Comparison of ENCODE assay signal across 8 mouse cellular contexts in the genomic region with DNA sequence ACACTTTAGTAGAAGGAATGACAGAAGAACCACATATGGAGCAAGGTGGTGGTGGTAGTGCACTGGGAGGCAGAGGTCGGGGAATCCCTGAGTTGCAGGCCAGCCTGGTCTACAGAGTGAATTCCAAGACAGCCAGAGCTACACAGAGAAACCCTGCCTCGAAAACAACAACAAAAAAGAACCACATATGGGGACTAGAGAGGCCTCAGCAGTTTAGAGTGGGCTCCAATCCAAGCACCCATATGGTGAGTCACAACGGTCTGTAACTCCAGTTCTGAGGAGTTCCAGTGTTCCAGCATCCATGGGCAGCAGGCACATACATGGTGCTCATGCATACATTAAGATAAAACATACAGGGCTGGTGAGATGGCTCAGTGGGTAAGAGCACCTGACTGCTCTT. TPM values are rescaled to one million over a fixed set of nuclear protein-coding genes. Genes with fewer than 3 reads are reported as not detected.
DNase-seq lines count a peak whose midpoint lies in the region; ATAC-seq lines count a peak whose summit lies in the region.

No protein-coding gene starts in this region.

- H3K4me2 ChIP-seq in kidney, embryonic 14.5 days (replicated peaks; ENCODE audit: low read depth, low read length), result peak overlapping the region; percentile 87
- peak overlapping the region; percentile 85; the same call in 1 of the 2 replicates for H3K4me2 ChIP-seq in forebrain, embryonic 14.5 days (ENCODE audit: low read length)
- H3K4me2 ChIP-seq in midbrain, embryonic 12.5 days (replicated peaks), result peak overlapping the region; percentile 83

- H3K4me3 ChIP-seq in kidney, embryonic 14.5 days (ENCODE audit: low read length), result peak overlapping the region; percentile 98
- H3K4me3 ChIP-seq in forebrain, embryonic 14.5 days (ENCODE audit: low read depth, low read length), result peak overlapping the region; percentile 99; the same call in 1 of the 2 replicates
- H3K4me3 ChIP-seq in midbrain, embryonic 12.5 days, result no peak overlapping the region; the same call in 1 of the 2 replicates

- no peak for DNase-seq in kidney, postnatal 4 days
- DNase-seq in adrenal gland, postnatal 36 days, result peak; percentile 23 to 40
- DNase-seq in forebrain, embryonic 14.5 days (ENCODE audit: low spot score), result peak; percentile 63
- no peak for DNase-seq in left cerebral cortex, postnatal 36 days (ENCODE audit: low spot score in 2 of 2)
- DNase-seq in kidney, postnatal 10 days, result no peak
- DNase-seq in urinary bladder, postnatal 14 days (ENCODE audit: low spot score), result no peak

- WGBS in kidney, embryonic 14.5 days, result 84% methylated on average over 3 of the region's 3 CpGs
- WGBS in forebrain, embryonic 14.5 days, result 62% methylated on average over 3 of the region's 3 CpGs
- WGBS in midbrain, embryonic 12.5 days, result 92% methylated on average over 3 of the region's 3 CpGs

- no peak for ATAC-seq in kidney, embryonic 14.5 days (ENCODE audit: low FRiP score, low TSS enrichment)
- no peak for ATAC-seq in forebrain, embryonic 14.5 days
- no peak for ATAC-seq in midbrain, embryonic 12.5 days (ENCODE audit: low FRiP score, low read depth)

- peaks cover 15% of the 10 kb centered on the region for H3K4me1 ChIP-seq in kidney, embryonic 14.5 days (ENCODE audit: control insufficient read depth, insufficient read depth, low read length)
- peaks cover 12% of the 10 kb centered on the region for H3K4me1 ChIP-seq in forebrain, embryonic 14.5 days (ENCODE audit: control insufficient read depth, insufficient read depth, low read length)
- H3K4me1 ChIP-seq in midbrain, embryonic 12.5 days, result peaks cover 23% of the 10 kb centered on the region

- H3K9ac ChIP-seq in kidney, embryonic 14.5 days (ENCODE audit: low read depth, low read length), result peak overlapping the region; percentile 99; the same call in 1 of the 2 replicates
- H3K9ac ChIP-seq in forebrain, embryonic 14.5 days (ENCODE audit: low read length), result no peak overlapping the region
- H3K9ac ChIP-seq in midbrain, embryonic 12.5 days (replicated peaks), result no peak overlapping the region

- H3K27ac ChIP-seq in kidney, embryonic 14.5 days (ENCODE audit: low read depth, low read length), result no peak overlapping the region
- H3K27ac ChIP-seq in forebrain, embryonic 14.5 days (ENCODE audit: low read depth, low read length), result 0 out of 2 replicates have a peak overlapping the region, but pooled peaks have one; percentile 27
- no peak overlapping the region for H3K27ac ChIP-seq in midbrain, embryonic 12.5 days (replicated peaks)

- no peaks in the 10 kb centered on the region for H3K9me3 ChIP-seq in kidney, embryonic 14.5 days (ENCODE audit: control insufficient read depth, low read length)
- no peaks in the 10 kb centered on the region for H3K9me3 ChIP-seq in forebrain, embryonic 14.5 days (replicated peaks; ENCODE audit: control insufficient read depth, low read length)
- H3K9me3 ChIP-seq in midbrain, embryonic 12.5 days, result no peaks in the 10 kb centered on the region

- H3K27me3 ChIP-seq in kidney, embryonic 14.5 days (ENCODE audit: control insufficient read depth, insufficient read depth, low read length), result no peaks in the 10 kb centered on the region
- H3K27me3 ChIP-seq in forebrain, embryonic 14.5 days (replicated peaks; ENCODE audit: control insufficient read depth, insufficient read depth, low read length), result no peaks in the 10 kb centered on the region
- H3K27me3 ChIP-seq in midbrain, embryonic 12.5 days, result no peaks in the 10 kb centered on the region

- H3K36me3 ChIP-seq in kidney, embryonic 14.5 days (ENCODE audit: control insufficient read depth, insufficient read depth, low read length), result peaks cover 39% of the 10 kb centered on the region; the same call in 1 of the 2 replicates
- peaks cover 43% of the 10 kb centered on the region for H3K36me3 ChIP-seq in forebrain, embryonic 14.5 days (ENCODE audit: control insufficient read depth, insufficient read depth, low read length)
- peaks cover 41% of the 10 kb centered on the region for H3K36me3 ChIP-seq in midbrain, embryonic 12.5 days

- intact Hi-C loops in left cerebral cortex, postnatal 36 days (cut with DNase I), result no loop called here

RNA-seq across cellular contexts. Expression of a gene that starts 1.6 kb away (rescaled TPM):
- 199 and 227 TPM in 2 replicates for polyA plus RNA-seq in kidney, embryonic 14.5 days (2014; fragmentation: Nextera tagmentation; extraction: Ambion mirVana)
- 100 to 1,000 TPM; 244 to 346 TPM for total RNA-seq in adrenal gland, postnatal 36 days (2021)
- polyA plus RNA-seq in forebrain, embryonic 14.5 days (2014; fragmentation: Nextera tagmentation; extraction: Ambion mirVana), result 163 and 174 TPM in 2 replicates
- polyA plus RNA-seq in midbrain, embryonic 12.5 days (2016; fragmentation: Nextera tagmentation; extraction: Ambion mirVana), result 175 and 176 TPM in 2 replicates
- total RNA-seq in left cerebral cortex, postnatal 36 days (2021), result 100 to 1,000 TPM in 1 of 2 experiments, 10 to 100 TPM in 1; 89.8 to 102 TPM

RNA-seq across cellular contexts. Expression of a gene that starts 6.7 kb away (rescaled TPM):
- polyA plus RNA-seq in kidney, embryonic 14.5 days (2014; fragmentation: Nextera tagmentation; extraction: Ambion mirVana), result 6.4 and 7.4 TPM in 2 replicates
- total RNA-seq in adrenal gland, postnatal 36 days (2021), result 1 to 10 TPM; 1.4 to 3.2 TPM
- polyA plus RNA-seq in forebrain, embryonic 14.5 days (2014; fragmentation: Nextera tagmentation; extraction: Ambion mirVana), result 2.7 and 4.7 TPM in 2 replicates
- 11.6 and 12.4 TPM in 2 replicates for polyA plus RNA-seq in midbrain, embryonic 12.5 days (2016; fragmentation: Nextera tagmentation; extraction: Ambion mirVana)
- 1 to 10 TPM; 1.0 to 4.5 TPM for total RNA-seq in left cerebral cortex, postnatal 36 days (2021)

RNA-seq across cellular contexts. Expression of a gene that starts 22.5 kb away (rescaled TPM):
- polyA plus RNA-seq in kidney, embryonic 14.5 days (2014; fragmentation: Nextera tagmentation; extraction: Ambion mirVana), result 0.23 and 0.24 TPM in 2 replicates
- total RNA-seq in adrenal gland, postnatal 36 days (2021), result not detected
- polyA plus RNA-seq in forebrain, embryonic 14.5 days (2014; fragmentation: Nextera tagmentation; extraction: Ambion mirVana), result 0.09 and 0.11 TPM in 2 replicates
- polyA plus RNA-seq in midbrain, embryonic 12.5 days (2016; fragmentation: Nextera tagmentation; extraction: Ambion mirVana), result 0.34 and 0.37 TPM in 2 replicates
- total RNA-seq in left cerebral cortex, postnatal 36 days (2021), result under 1 TPM; 0.45 to 0.57 TPM

RNA-seq across cellular contexts. Expression of a gene that starts 24.7 kb away (rescaled TPM):
- 67.8 and 78.1 TPM in 2 replicates for polyA plus RNA-seq in kidney, embryonic 14.5 days (2014; fragmentation: Nextera tagmentation; extraction: Ambion mirVana)
- total RNA-seq in adrenal gland, postnatal 36 days (2021), result 1 to 10 TPM; 3.9 to 4.4 TPM
- polyA plus RNA-seq in forebrain, embryonic 14.5 days (2014; fragmentation: Nextera tagmentation; extraction: Ambion mirVana), result 45.1 and 48.0 TPM in 2 replicates
- 75.2 and 76.9 TPM in 2 replicates for polyA plus RNA-seq in midbrain, embryonic 12.5 days (2016; fragmentation: Nextera tagmentation; extraction: Ambion mirVana)
- total RNA-seq in left cerebral cortex, postnatal 36 days (2021), result under 1 TPM; 0.61 to 0.76 TPM

Comparison
In these comparisons a context has a peak if more than half of its experiments do, and no peak if none do; other contexts are left out.
1. DNase-seq: peak in adrenal gland, postnatal 36 days (2 of 2) and forebrain, embryonic 14.5 days (single experiment); none in kidney, postnatal 4 days (0 of 2), left cerebral cortex, postnatal 36 days (0 of 2), kidney, postnatal 10 days (single experiment) and urinary bladder, postnatal 14 days (single experiment).
2. Peak in every context shown above with its lines, with median percentiles within 50 percentile points of each other: H3K4me2 ChIP-seq.